Mouse (Mus musculus): ENCODE data around the gene Hipk4. TPM values are rescaled to one million over a fixed set of nuclear protein-coding genes. Genes with fewer than 3 reads are reported as not detected.
"Not testable (repeated sequence)": the region's sequence is repeated elsewhere in the genome, so short reads cannot be mapped to it uniquely, and the experiment has no call there.

Hipk4 gene
- total RNA-seq, 2 experiments from 2014 or later, result 0.16 to 0.22 TPM

- no peak for DNase-seq
Measured at GRCm38 (mm10) chr7:27493022-27493421, 30.0 kb upstream of the Hipk4 start.

GRCm38 (mm10) chr7:27493450-27493849 lies 29.6 kb upstream of the Hipk4 start:
- intact Hi-C loops (cut with DNase I; ENCODE audit: low total_unique reads), result no loop called here
- DNase-seq, result no peak

More at GRCm38 (mm10) chr7:27493022-27493421, 30.0 kb upstream of the Hipk4 start:
- intact Hi-C loops (cut with DNase I; ENCODE audit: low total_unique reads), result no loop called here

- DNase-seq; intact Hi-C loops (cut with DNase I; ENCODE audit: low total_unique reads): not testable (repeated sequence)
Measured at GRCm38 (mm10) chr7:27494659-27495367, 28.3 kb upstream of the Hipk4 start.

GRCm38 (mm10) chr7:27499036-27499435 lies 24.0 kb upstream of the Hipk4 start, which contains the start of gene Prx:
TSS of gene Prx (plus strand) at chr7:27499324.
- intact Hi-C loops (cut with DNase I; ENCODE audit: low total_unique reads), result no loop called here
- no peak for DNase-seq

- DNase-seq, result peak; percentile 45
- intact Hi-C loops (cut with DNase I; ENCODE audit: low total_unique reads), result no loop called here
Measured at GRCm38 (mm10) chr7:27501620-27502019, 21.4 kb upstream of the Hipk4 start.

- intact Hi-C loops (cut with DNase I; ENCODE audit: low total_unique reads), result no loop called here
- no peak for DNase-seq
Measured at GRCm38 (mm10) chr7:27506765-27507370, 16.2 kb upstream of the Hipk4 start.

- DNase-seq, result peak; percentile 97
- intact Hi-C loops (cut with DNase I; ENCODE audit: low total_unique reads), result no loop called here
Measured at GRCm38 (mm10) chr7:27507711-27508647, 15.1 kb upstream of the Hipk4 start.

GRCm38 (mm10) chr7:27508648-27509005 lies 14.4 kb upstream of the Hipk4 start:
- DNase-seq, result peak; percentile 63
- intact Hi-C loops (cut with DNase I; ENCODE audit: low total_unique reads), result no loop called here

- intact Hi-C loops (cut with DNase I; ENCODE audit: low total_unique reads), result no loop called here
- DNase-seq, result no peak
Measured at GRCm38 (mm10) chr7:27510809-27511208, 12.3 kb upstream of the Hipk4 start.

GRCm38 (mm10) chr7:27514961-27515360 lies 8.1 kb upstream of the Hipk4 start:
- intact Hi-C loops (cut with DNase I; ENCODE audit: low total_unique reads), result no loop called here
- DNase-seq, result no peak

- intact Hi-C loops (cut with DNase I; ENCODE audit: low total_unique reads), result no loop called here
- no peak for DNase-seq
Measured at GRCm38 (mm10) chr7:27518314-27518713, 4.8 kb upstream of the Hipk4 start.

- intact Hi-C loops (cut with DNase I; ENCODE audit: low total_unique reads), result loop anchor here (10.0 kb wide), 2 partner anchors 45 to 95 kb away; partner anchors contain the start of gene Sertad3
- DNase-seq, result no peak
Measured at GRCm38 (mm10) chr7:27520104-27520503, 3.0 kb upstream of the Hipk4 start.

- no peak for DNase-seq
- intact Hi-C loops (cut with DNase I; ENCODE audit: low total_unique reads), result loop anchor here (10.0 kb wide), 2 partner anchors 46 to 96 kb away; partner anchors contain the start of gene Sertad3
Measured at GRCm38 (mm10) chr7:27520599-27520998, 2.5 kb upstream of the Hipk4 start.

- no peak for DNase-seq
- intact Hi-C loops (cut with DNase I; ENCODE audit: low total_unique reads), result loop anchor here (10.0 kb wide), 2 partner anchors 49 to 99 kb away; partner anchors contain the start of gene Sertad3
Measured at GRCm38 (mm10) chr7:27523805-27524204, 738 bp downstream of the Hipk4 start.

GRCm38 (mm10) chr7:27526039-27526827 lies 3.2 kb downstream of the Hipk4 start:
- intact Hi-C loops (cut with DNase I; ENCODE audit: low total_unique reads), result loop anchor here (5.0 to 10.0 kb wide), 3 partner anchors 51 to 189 kb away; partner anchors contain the start of genes Ltbp4 and Sertad3

GRCm38 (mm10) chr7:27529070-27529469 lies 6.0 kb downstream of the Hipk4 start:
- intact Hi-C loops (cut with DNase I; ENCODE audit: low total_unique reads), result loop anchor here (5.0 to 10.0 kb wide), 3 partner anchors 54 to 192 kb away; partner anchors contain the start of genes Ltbp4 and Sertad3
- DNase-seq, result no peak

More at GRCm38 (mm10) chr7:27526039-27526827, 3.2 kb downstream of the Hipk4 start:
- peak; percentile 76 for DNase-seq

- DNase-seq, result no peak
- intact Hi-C loops (cut with DNase I; ENCODE audit: low total_unique reads), result no loop called here
Measured at GRCm38 (mm10) chr7:27530937-27531336, 7.9 kb downstream of the Hipk4 start.

GRCm38 (mm10) chr7:27531707-27532106 lies 8.6 kb downstream of the Hipk4 start:
- DNase-seq, result no peak
- intact Hi-C loops (cut with DNase I; ENCODE audit: low total_unique reads), result no loop called here

Measured in gastrocnemius, postnatal 14 days (tissue).